Mouse (Mus musculus) frontal cortex, adult (tissue): Measurements from ENCODE around the gene Cd160.

Experiments
- ATAC-seq: cut with Nextera tagmentation; 2 replicates; pipeline ENCODE4 v1.9.2; 2017; ENCODE audit warnings: mild to moderate bottlenecking, moderate library complexity, mixed read lengths; ENCODE audit not compliant: low TSS enrichment

The Cd160 gene

DNA sequence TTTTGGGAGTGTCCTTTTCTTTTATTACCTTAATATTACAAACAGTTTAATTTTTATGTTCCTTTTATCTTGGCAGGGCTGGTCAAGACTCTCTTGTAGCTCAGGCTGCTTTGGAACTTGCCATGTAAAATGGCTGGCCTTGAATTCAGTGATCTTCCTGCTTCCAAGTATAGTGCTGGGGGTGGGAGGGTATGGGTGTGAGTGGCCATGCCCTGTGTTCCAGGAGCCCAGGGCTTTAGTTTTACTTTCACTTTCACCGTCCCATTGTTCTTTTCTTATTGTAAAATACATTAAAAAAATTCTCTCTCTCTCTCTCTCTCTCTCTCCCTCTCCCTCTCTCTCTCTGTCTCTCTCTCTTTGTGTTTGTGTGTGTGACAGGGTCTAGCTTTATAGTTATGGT lies 64.6 kb downstream of the Cd160 start:
- ATAC-seq: no peak

DNA sequence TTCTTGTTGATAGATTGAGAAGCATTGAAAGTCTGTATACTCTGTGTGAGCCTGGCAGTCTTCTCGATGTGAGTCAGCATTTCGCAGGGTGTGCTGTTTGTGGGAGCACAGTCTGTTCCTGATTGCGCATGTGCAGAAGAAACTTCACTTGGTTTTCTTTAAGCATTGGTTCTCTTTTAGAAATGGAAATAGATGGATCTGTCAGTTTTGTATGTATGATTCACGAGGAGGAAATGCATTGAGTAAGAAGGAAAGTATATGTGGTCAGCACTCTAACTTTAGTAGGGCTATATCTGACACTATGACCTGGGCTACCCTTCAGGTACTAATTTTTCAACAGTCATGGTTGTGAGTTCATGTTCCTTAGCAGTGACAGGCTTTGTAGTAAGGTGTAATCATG lies 69.5 kb downstream of the Cd160 start:
- ATAC-seq: peak; percentile 83

DNA sequence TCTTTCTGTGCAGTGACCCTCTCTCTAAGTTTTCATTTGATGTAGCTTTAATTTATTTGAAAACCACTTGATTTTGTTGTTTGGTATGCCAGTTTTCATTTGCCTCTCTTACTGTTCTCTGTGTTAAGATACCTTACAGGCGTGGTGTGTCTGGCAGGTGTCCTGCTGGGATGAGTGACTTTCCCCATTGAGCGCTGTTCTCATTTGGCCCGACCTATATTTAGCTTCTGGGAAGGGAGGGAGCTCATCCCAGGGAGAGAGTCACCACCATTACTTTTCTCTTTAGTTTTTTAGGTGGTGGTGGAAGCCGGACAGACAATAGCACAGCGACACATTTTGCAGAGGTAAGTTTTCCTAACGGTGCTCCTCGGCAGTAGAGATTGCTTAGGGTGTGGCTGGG lies 71.5 kb downstream of the Cd160 start:
- ATAC-seq: peak; percentile 69; the same call in 1 of the 2 replicates

DNA sequence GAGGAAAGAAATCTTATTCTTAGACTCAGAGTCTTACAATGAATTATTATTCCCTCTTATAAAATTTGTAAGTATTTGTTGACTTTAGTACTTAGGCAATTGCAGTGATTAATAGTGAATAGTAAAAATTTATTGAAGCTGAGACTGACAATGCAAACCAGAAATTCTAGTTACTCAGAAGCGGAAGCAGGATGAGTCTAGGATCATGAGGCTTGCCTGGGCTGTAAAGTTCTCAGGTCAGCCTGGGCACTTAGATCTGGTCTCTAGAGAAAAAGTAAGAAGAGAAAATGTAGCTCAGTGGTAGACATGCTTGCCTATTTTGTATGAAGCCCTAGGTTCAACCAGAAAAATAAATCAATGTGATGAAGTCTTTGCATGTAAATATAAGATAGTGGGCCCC lies 73.2 kb downstream of the Cd160 start:
- ATAC-seq: no peak
